Mouse (Mus musculus) hindbrain, embryonic 14.5 days (tissue): ENCODE data around the gene Rap2c. TPM values are rescaled to one million over a fixed set of nuclear protein-coding genes. Genes with fewer than 3 reads are reported as not detected.

ENCODE experiments used
- ATAC-seq: fragments of 200-750 bp; cut with Nextera tagmentation; 2 replicates; pipeline ENCODE4 v1.8.0; 2017; ENCODE audit warnings: moderate number of reproducible peaks, mild to moderate bottlenecking, moderate TSS enrichment, moderate library complexity; ENCODE audit not compliant: low FRiP score
- DNase-seq: peaks from one replicate; pipeline ENCODE4 v3.0.0-alpha.2; 2015; ENCODE audit warnings: low spot score
- H3K27ac ChIP-seq: fragments of 300-500 bp; sonication (generic); 2 replicates; pipeline ENCODE4 v1.5.1; 2014; ENCODE audit warnings: mild to moderate bottlenecking, moderate library complexity
- H3K27me3 ChIP-seq: fragments of 300-500 bp; sonication (generic); 2 replicates; pipeline ENCODE4 v1.6.1; 2014; ENCODE audit warnings: mild to moderate bottlenecking, low read length, mixed read lengths; ENCODE audit not compliant: control insufficient read depth, insufficient read depth
- H3K36me3 ChIP-seq: fragments of 300-500 bp; sonication (generic); replicated peaks from 2 replicates; pipeline ENCODE4 v1.6.1; 2014; ENCODE audit not compliant: control insufficient read depth, insufficient read depth
- H3K4me1 ChIP-seq: fragments of 300-500 bp; sonication (generic); replicated peaks from 2 replicates; pipeline ENCODE4 v1.6.1; 2014; ENCODE audit warnings: antibody characterized with exemption, low read length, mixed read lengths; ENCODE audit not compliant: control insufficient read depth, insufficient read depth
- H3K4me2 ChIP-seq: fragments of 300-500 bp; sonication (generic); replicated peaks from 2 replicates; pipeline ENCODE4 v1.6.1; 2014; ENCODE audit warnings: mild to moderate bottlenecking, moderate library complexity
- H3K4me3 ChIP-seq: fragments of 300-500 bp; sonication (generic); replicated peaks from 2 replicates; pipeline ENCODE4 v1.5.1; 2014; ENCODE audit warnings: mild to moderate bottlenecking, low read length
- H3K9ac ChIP-seq: fragments of 300-500 bp; sonication (generic); 2 replicates; pipeline ENCODE4 v1.6.1; 2014
- H3K9me3 ChIP-seq: fragments of 300-500 bp; sonication (generic); 2 replicates; pipeline ENCODE4 v1.6.1; 2016; ENCODE audit warnings: low read length; ENCODE audit not compliant: control insufficient read depth
- WGBS: fragments of 180-500 bp; shearing (Covaris S2); extraction: QIAGEN DNeasy Blood & Tissue Kit; methylation state at CpG from one replicate; pipeline ENCODE4 v1.1.7; 2014; 5-methylcytosine and 5-hydroxymethylcytosine counted together
- polyA plus RNA-seq: library from polyadenylated mRNA; unstranded; fragments of >200 nt; fragmentation: Nextera tagmentation; extraction: Ambion mirVana; gene quantifications from 2 replicates; pipeline ENCODE4 v1.2.1, GENCODE M21; 2014

The Rap2c gene
- 18.2 and 18.8 TPM in 2 replicates for polyA plus RNA-seq

- Histone ChIP-seq H3K9ac (peak within 1 kb of the TSS; percentile 74), H3K36me3 (peaks cover 11% of the 10 kb centered on the region), H3K9me3 (no peaks in the 10 kb centered on the region), H3K4me2 (peak within 1 kb of the TSS; percentile 61), H3K4me1 (peaks cover 6% of the 10 kb centered on the region; the same call in 1 of the 2 replicates), H3K27me3 (no peaks in the 10 kb centered on the region), H3K27ac (peak within 1 kb of the TSS; percentile 94), H3K4me3 (peak within 1 kb of the TSS; percentile 58)
- 17% methylated on average over 36 of the region's 92 CpGs for WGBS
- ATAC-seq (peak; percentile 84), DNase-seq (peak; percentile 45)
These were observed at the start of gene Rap2c for GRCm38 (mm10) chrX:51017851-51018785. Gene Rap2c (minus strand): TSS chrX:51018018.

DNA sequence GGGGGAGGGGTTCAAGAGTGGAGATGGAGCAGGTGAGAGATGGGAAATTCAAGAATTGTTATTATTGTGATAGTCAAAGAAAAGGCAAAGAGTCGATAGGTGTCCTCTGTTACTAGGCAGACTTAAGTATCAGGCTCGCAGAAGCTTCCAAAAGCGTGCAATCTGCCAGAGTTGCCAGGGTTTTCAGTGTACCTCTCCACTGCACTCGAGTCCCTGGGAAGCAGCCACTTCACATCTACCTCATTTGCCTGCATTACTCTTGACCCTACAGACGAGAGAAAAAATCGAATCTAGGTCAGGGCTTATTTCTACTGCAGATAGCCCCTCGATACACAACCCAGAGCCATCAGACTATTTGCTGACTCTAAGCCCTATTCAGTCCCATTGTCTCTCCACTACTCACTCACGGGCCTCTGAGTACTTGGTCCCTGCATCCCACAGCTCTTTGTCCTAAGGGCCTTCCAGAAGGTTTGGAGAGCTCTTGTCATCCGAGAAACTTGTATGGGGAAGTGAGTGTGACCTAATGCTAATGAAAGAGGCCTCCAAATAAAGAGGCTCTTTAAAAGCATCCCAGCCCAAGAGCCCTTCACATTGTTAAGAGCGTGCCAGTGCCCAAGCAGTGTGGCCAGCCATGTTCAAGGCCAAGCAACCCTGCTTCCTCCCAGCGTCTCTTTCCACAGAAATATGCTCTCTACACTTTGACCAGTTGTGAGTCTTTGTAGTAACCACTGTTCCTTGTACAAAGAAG is 48.9 kb upstream of the Rap2c start:
- 82% methylated on average over 11 of the region's 11 CpGs for WGBS
- DNase-seq = no peak
- no peaks in the 10 kb centered on the region for H3K36me3 ChIP-seq
- H3K4me2 ChIP-seq = no peak overlapping the region
- no peaks in the 10 kb centered on the region for H3K9me3 ChIP-seq
- H3K4me3 ChIP-seq = no peak overlapping the region
- H3K4me1 ChIP-seq = no peaks in the 10 kb centered on the region
- no peaks in the 10 kb centered on the region for H3K27me3 ChIP-seq
- H3K27ac ChIP-seq = no peak overlapping the region
- H3K9ac ChIP-seq = no peak overlapping the region
- ATAC-seq = no peak

DNA sequence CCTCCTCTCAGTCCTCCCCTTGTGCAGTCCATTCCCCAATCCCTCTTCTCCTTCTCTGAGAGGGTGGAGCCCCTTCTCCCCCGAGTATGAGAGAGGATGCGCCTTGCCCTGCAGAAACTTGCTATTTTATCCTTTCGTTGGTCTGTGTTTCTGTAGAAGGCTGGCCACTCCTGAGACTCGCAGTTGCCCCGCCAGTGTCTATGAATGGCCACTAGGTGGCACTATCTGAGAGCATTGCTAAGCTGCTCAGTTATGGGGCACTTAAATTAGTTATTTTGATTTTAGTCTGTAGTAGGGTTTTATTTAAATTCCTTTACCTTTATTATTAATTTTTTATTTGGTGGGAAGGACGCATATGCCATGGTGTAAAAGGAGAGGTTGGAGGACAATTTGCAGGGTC is 48.0 kb upstream of the Rap2c start:
- no peaks in the 10 kb centered on the region for H3K36me3 ChIP-seq
- DNase-seq (peak; percentile 63), ATAC-seq (no peak; the same call in 1 of the 2 replicates)
- H3K4me3 ChIP-seq = no peak overlapping the region
- H3K4me2 ChIP-seq = no peak overlapping the region
- H3K27me3 ChIP-seq = no peaks in the 10 kb centered on the region
- H3K27ac ChIP-seq = no peak overlapping the region
- H3K9ac ChIP-seq = no peak overlapping the region
- no peaks in the 10 kb centered on the region for H3K9me3 ChIP-seq
- WGBS = 24% methylated on average over 6 of the region's 6 CpGs
- H3K4me1 ChIP-seq = no peaks in the 10 kb centered on the region

GRCm38 (mm10) chrX:51065158-51065664 is 47.4 kb upstream of the Rap2c start:
- Histone ChIP-seq H3K27ac (no peak overlapping the region), H3K36me3 (no peaks in the 10 kb centered on the region), H3K4me2 (no peak overlapping the region), H3K9me3 (no peaks in the 10 kb centered on the region), H3K4me1 (no peaks in the 10 kb centered on the region), H3K27me3 (no peaks in the 10 kb centered on the region), H3K9ac (no peak overlapping the region), H3K4me3 (no peak overlapping the region)
- WGBS = 68% methylated on average over 6 of the region's 6 CpGs
- no peak for ATAC-seq
- DNase-seq = no peak

DNA sequence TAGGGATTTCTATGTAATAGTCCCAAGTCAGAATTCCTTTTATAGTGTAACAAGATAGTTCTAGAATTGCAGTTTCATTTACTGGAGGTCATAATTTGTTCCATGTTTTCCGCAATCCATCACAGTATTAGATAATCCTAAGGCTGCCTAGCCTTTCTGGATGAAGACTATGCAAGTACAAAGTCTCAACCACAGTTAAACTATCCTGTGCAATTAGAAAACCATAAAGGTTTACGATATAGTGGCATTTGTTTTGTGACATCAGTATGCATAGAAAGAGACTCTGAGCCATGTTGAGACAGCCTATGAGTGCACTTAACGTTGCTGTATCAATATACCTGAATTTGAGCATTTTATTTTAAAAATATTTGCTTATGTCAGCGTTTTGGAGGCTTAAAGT is 42.4 kb upstream of the Rap2c start:
- H3K9me3 ChIP-seq = no peaks in the 10 kb centered on the region
- H3K27me3 ChIP-seq = no peaks in the 10 kb centered on the region
- no peak overlapping the region for H3K9ac ChIP-seq
- no peak overlapping the region for H3K4me3 ChIP-seq
- H3K27ac ChIP-seq = no peak overlapping the region
- no peak overlapping the region for H3K4me2 ChIP-seq
- H3K36me3 ChIP-seq = no peaks in the 10 kb centered on the region
- ATAC-seq (no peak), DNase-seq (no peak)
- WGBS = 67% methylated on average over 4 of the region's 4 CpGs
- no peaks in the 10 kb centered on the region for H3K4me1 ChIP-seq

- ATAC-seq (no peak), DNase-seq (no peak)
- H3K27me3 ChIP-seq = no peaks in the 10 kb centered on the region
- no peaks in the 10 kb centered on the region for H3K36me3 ChIP-seq
- no peak overlapping the region for H3K9ac ChIP-seq
- H3K9me3 ChIP-seq = no peaks in the 10 kb centered on the region
- no peak overlapping the region for H3K4me2 ChIP-seq
- 85% methylated on average over 4 of the region's 4 CpGs for WGBS
- H3K27ac ChIP-seq = no peak overlapping the region
- no peak overlapping the region for H3K4me3 ChIP-seq
- H3K4me1 ChIP-seq = no peaks in the 10 kb centered on the region
These were observed 40.9 kb upstream of the Rap2c start for GRCm38 (mm10) chrX:51058741-51059140.

DNA sequence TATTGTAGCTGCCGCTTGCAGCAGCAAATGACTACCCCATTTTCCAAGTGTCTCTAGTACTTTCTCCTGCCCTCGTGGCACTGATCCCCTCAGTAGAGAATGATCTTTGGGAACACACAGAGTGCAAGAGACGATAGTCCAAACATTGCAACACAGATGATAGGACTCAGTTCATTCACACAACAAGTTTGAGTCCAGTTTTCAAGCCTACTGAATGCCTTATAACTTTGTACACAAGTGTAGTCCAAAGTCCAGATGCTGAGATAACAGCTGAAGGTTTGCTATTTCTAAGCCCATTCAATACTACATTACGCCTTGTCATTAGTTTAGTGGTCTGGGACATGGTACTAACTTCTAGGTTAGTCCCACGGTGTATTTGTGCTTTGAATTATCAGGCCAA is 40.5 kb upstream of the Rap2c start:
- no peak overlapping the region for H3K4me3 ChIP-seq
- H3K27me3 ChIP-seq = no peaks in the 10 kb centered on the region
- H3K27ac ChIP-seq = no peak overlapping the region
- no peaks in the 10 kb centered on the region for H3K9me3 ChIP-seq
- no peaks in the 10 kb centered on the region for H3K4me1 ChIP-seq
- H3K36me3 ChIP-seq = no peaks in the 10 kb centered on the region
- H3K4me2 ChIP-seq = no peak overlapping the region
- ATAC-seq (no peak), DNase-seq (no peak)
- no peak overlapping the region for H3K9ac ChIP-seq
- 86% methylated on average over 5 of the region's 5 CpGs for whole genome bisulfite sequencing

- Histone ChIP-seq H3K27ac (no peak overlapping the region), H3K4me1 (no peaks in the 10 kb centered on the region), H3K4me3 (no peak overlapping the region), H3K36me3 (no peaks in the 10 kb centered on the region), H3K9me3 (no peaks in the 10 kb centered on the region), H3K27me3 (no peaks in the 10 kb centered on the region), H3K9ac (no peak overlapping the region), H3K4me2 (no peak overlapping the region)
- DNase-seq (no peak), ATAC-seq (no peak)
- 63% methylated on average over 3 of the region's 3 CpGs for WGBS
These were observed 34.1 kb upstream of the Rap2c start for GRCm38 (mm10) chrX:51051680-51052461.
